8 mouse cellular contexts compared by ENCODE assay signal in the genomic region with DNA sequence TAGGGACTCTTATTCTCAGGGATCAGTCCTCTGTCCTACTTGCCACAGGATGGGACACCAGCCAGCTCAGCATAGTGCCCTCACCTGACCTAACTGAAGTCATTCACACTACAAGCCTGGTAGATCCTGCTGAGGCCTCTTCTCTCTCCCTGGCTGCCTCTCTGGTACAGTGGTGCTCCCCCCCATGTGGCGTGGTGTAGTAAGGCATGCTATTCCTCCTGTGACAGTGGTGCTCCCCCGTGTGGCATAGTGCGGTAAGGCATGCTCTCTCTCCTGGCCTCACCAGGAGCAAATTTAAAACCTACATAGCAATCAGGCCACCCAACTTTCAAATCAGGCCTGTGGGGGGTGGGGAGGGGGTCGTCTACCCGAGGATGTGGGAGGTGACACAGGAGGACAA. TPM values are rescaled to one million over a fixed set of nuclear protein-coding genes. Genes with fewer than 3 reads are reported as not detected.
DNase-seq lines count a peak whose midpoint lies in the region; ATAC-seq and TF ChIP-seq lines count a peak whose summit lies in the region.

No protein-coding gene starts in this region.

- no peaks in the 10 kb centered on the region for H3K27me3 ChIP-seq in heart, postnatal 0 days (ENCODE audit: control insufficient read depth, insufficient read depth, low read length)
- H3K27me3 ChIP-seq in liver, embryonic 16.5 days (ENCODE audit: control insufficient read depth, insufficient read depth, low read depth, low read length): no peaks in the 10 kb centered on the region

- in situ Hi-C loops in ES-E14 (cut with MboI; ENCODE audit: low sequenced_read_pairs in 2 of 2, unreplicated experiment in 2 of 2): no loop called here

- peak; percentile 72 for DNase-seq in ES-E14 (ENCODE audit: low read depth, low spot score)
- DNase-seq in brain, embryonic 18.5 days (ENCODE audit: low read depth, low spot score): peak; percentile 30
- peak; percentile 84 for DNase-seq in heart, postnatal 0 days (ENCODE audit: low spot score)
- DNase-seq in kidney, postnatal 4 days: peak; percentile 93
- peak; percentile 75 for DNase-seq in ovary, postnatal 36 days (ENCODE audit: low spot score)
- DNase-seq in thymus, postnatal 10 days (ENCODE audit: low spot score in 2 of 2): peak; percentile 76 to 90

- TF ChIP-seq CTCF in heart, postnatal 0 days (IDR thresholded peaks at IDR 0.05; ENCODE audit: low read depth): peak; percentile 100

- H3K4me2 ChIP-seq in heart, postnatal 0 days (ENCODE audit: low read depth, low read length): no peak overlapping the region
- H3K4me2 ChIP-seq in liver, embryonic 16.5 days (ENCODE audit: low read depth, low read length): no peak overlapping the region

- peak; percentile 67 for ATAC-seq in erythroid progenitor cell, adult 5-6 weeks (replicated peaks; ENCODE audit: low FRiP score, poor library complexity, severe bottlenecking)
- peak; percentile 74 for ATAC-seq in heart, postnatal 0 days (ENCODE audit: insufficient read depth, low read depth)
- 0 out of 2 replicates have a peak, but pooled peaks have one; percentile 22 for ATAC-seq in liver, embryonic 16.5 days (ENCODE audit: low read depth)

- no peak overlapping the region for H3K4me3 ChIP-seq in ES-E14 (ENCODE audit: insufficient read depth in 1 of 2, low read depth in 1 of 2, low read length in 2 of 2, poor library complexity in 1 of 2, severe bottlenecking in 1 of 2)
- no peak overlapping the region for H3K4me3 ChIP-seq in heart, postnatal 0 days (ENCODE audit: low read depth, low read length)
- H3K4me3 ChIP-seq in liver, embryonic 16.5 days (ENCODE audit: low read depth, low read length): no peak overlapping the region

- WGBS in heart, postnatal 0 days: 5% methylated on average over 5 of the region's 5 CpGs
- WGBS in liver, embryonic 16.5 days (ENCODE audit: insufficient replicate concordance): 4% methylated on average over 5 of the region's 5 CpGs

- H3K36me3 ChIP-seq in ES-E14 (ENCODE audit: control insufficient read depth, insufficient read depth, low read length, poor library complexity, severe bottlenecking): no peaks in the 10 kb centered on the region
- no peaks in the 10 kb centered on the region for H3K36me3 ChIP-seq in heart, postnatal 0 days (replicated peaks; ENCODE audit: control insufficient read depth, insufficient read depth, low read length)
- no peaks in the 10 kb centered on the region for H3K36me3 ChIP-seq in liver, embryonic 16.5 days (ENCODE audit: control insufficient read depth, insufficient read depth)

- H3K27ac ChIP-seq in ES-E14 (ENCODE audit: insufficient read depth, low read depth, low read length, poor library complexity, severe bottlenecking): no peak overlapping the region
- no peak overlapping the region for H3K27ac ChIP-seq in heart, postnatal 0 days (ENCODE audit: low read depth)
- no peak overlapping the region for H3K27ac ChIP-seq in liver, embryonic 16.5 days (ENCODE audit: low read length)

- H3K9ac ChIP-seq in ES-E14 (ENCODE audit: insufficient read depth, low read depth, low read length, poor library complexity, severe bottlenecking): no peak overlapping the region
- H3K9ac ChIP-seq in heart, postnatal 0 days (replicated peaks; ENCODE audit: low read depth, low read length): no peak overlapping the region
- no peak overlapping the region for H3K9ac ChIP-seq in liver, embryonic 16.5 days (ENCODE audit: low read depth, low read length)

- no peaks in the 10 kb centered on the region for H3K4me1 ChIP-seq in ES-E14 (ENCODE audit: control insufficient read depth in 2 of 2, insufficient read depth in 2 of 2, low read length in 2 of 2, poor library complexity in 1 of 2)
- H3K4me1 ChIP-seq in heart, postnatal 0 days (ENCODE audit: control insufficient read depth, insufficient read depth): peaks cover 6% of the 10 kb centered on the region; the same call in 1 of the 2 replicates
- H3K4me1 ChIP-seq in liver, embryonic 16.5 days (ENCODE audit: control insufficient read depth, low read depth, low read length): no peaks in the 10 kb centered on the region

- no peak for TF ChIP-seq EP300 in heart, postnatal 0 days (IDR thresholded peaks at IDR 0.05; ENCODE audit: low read depth)

- H3K9me3 ChIP-seq in ES-E14 (ENCODE audit: control insufficient read depth, insufficient read depth, low read depth, low read length): no peaks in the 10 kb centered on the region
- no peaks in the 10 kb centered on the region for H3K9me3 ChIP-seq in heart, postnatal 0 days (replicated peaks; ENCODE audit: control insufficient read depth, low read length)
- H3K9me3 ChIP-seq in liver, embryonic 16.5 days (replicated peaks; ENCODE audit: control insufficient read depth, low read length): no peaks in the 10 kb centered on the region

TF ChIP-seq in ES-E14, 5 proteins besides CTCF, POLR2A, EP300 and RAD21:
- TF ChIP-seq ZC3H11A (IDR thresholded peaks at IDR 0.05; ENCODE audit: borderline replicate concordance, low read depth, low read length) (no peak), HCFC1 (IDR thresholded peaks at IDR 0.05; ENCODE audit: borderline replicate concordance, insufficient read depth, low read length) (0 out of 2 replicates have a peak, but pooled peaks have one; percentile 48)
TF ChIP-seq in ES-E14: peak in this region for 1.

RNA-seq across cellular contexts. Expression of a gene that starts 26.4 kb away (rescaled TPM):
- total RNA-seq in ES-E14 (2012; rRNA removed): 0.40 and 1.0 TPM in 2 replicates
- not detected in 2 replicates for total RNA-seq in erythroid progenitor cell, adult 5-6 weeks (2015; ENCODE audit: low replicate concordance)
- not detected in 2 replicates for total RNA-seq in erythroid progenitor cell, adult 5-6 weeks (2017; ENCODE audit: low replicate concordance)
- total RNA-seq in heart, postnatal 0 days (2014; rRNA removed; ENCODE audit: low replicate concordance): 0.31 TPM in 1 of 2 replicates, not detected in the other
- 0.01 and 0.04 TPM in 2 replicates for polyA plus RNA-seq in heart, postnatal 0 days (2015; fragmentation: Nextera tagmentation; extraction: Ambion mirVana)
- 0.20 and 0.40 TPM in 2 replicates for polyA plus RNA-seq in liver, embryonic 16.5 days (2015; fragmentation: Nextera tagmentation; extraction: Ambion mirVana)

Comparison
In these comparisons a context has a peak if more than half of its experiments do, and no peak if none do; other contexts are left out.
1. DNase-seq: peak in every context shown above with its lines; median percentile 93 in kidney, postnatal 4 days; 84 in heart, postnatal 0 days; 83 in thymus, postnatal 10 days; 75 in ovary, postnatal 36 days; 72 in ES-E14; 30 in brain, embryonic 18.5 days.
2. ATAC-seq: peak in every context shown above with its lines; median percentile 74 in heart, postnatal 0 days; 67 in erythroid progenitor cell, adult 5-6 weeks; 22 in liver, embryonic 16.5 days.